Mouse (Mus musculus): ENCODE measurements around the gene Krt18. TPM values are rescaled to one million over a fixed set of nuclear protein-coding genes. Genes with fewer than 3 reads are reported as not detected.

Gene Krt18
- polyA plus RNA-seq, 1 experiment from 2014 or later, result 210 TPM

- H3K27ac ChIP-seq (ENCODE audit: low read depth), result peak overlapping the region; percentile 92
- peaks cover 15% of the 10 kb centered on the region for H3K4me1 ChIP-seq (replicated peaks; ENCODE audit: control insufficient read depth, insufficient read depth, low read length)
- WGBS, result 22% methylated on average over 7 of the region's 7 CpGs
- H3K27me3 ChIP-seq (replicated peaks; ENCODE audit: control insufficient read depth, insufficient read depth, low read length), result no peaks in the 10 kb centered on the region
- no peak for DNase-seq (ENCODE audit: low spot score)
- no peak overlapping the region for H3K9ac ChIP-seq (ENCODE audit: low read length)
- H3K4me2 ChIP-seq (ENCODE audit: low read length), result 0 out of 2 replicates have a peak overlapping the region, but pooled peaks have one; percentile 6
- no peak overlapping the region for H3K4me3 ChIP-seq (ENCODE audit: low read depth, low read length)
- no peaks in the 10 kb centered on the region for H3K36me3 ChIP-seq (ENCODE audit: control insufficient read depth, insufficient read depth, low read length)
- peak; percentile 7; the same call in 1 of the 2 replicates for ATAC-seq (replicated peaks; ENCODE audit: low FRiP score, low TSS enrichment, low read depth)
- no peaks in the 10 kb centered on the region for H3K9me3 ChIP-seq (ENCODE audit: control insufficient read depth, low read length)
Observed at GRCm38 (mm10) chr15:102016787-102017186, 11.2 kb upstream of the Krt18 start.

- ATAC-seq (replicated peaks; ENCODE audit: low FRiP score, low TSS enrichment, low read depth) (no peak; the same call in 1 of the 2 replicates), DNase-seq (ENCODE audit: low spot score) (peak; percentile 77)
- no peaks in the 10 kb centered on the region for H3K9me3 ChIP-seq (ENCODE audit: control insufficient read depth, low read length)
- H3K4me1 ChIP-seq (replicated peaks; ENCODE audit: control insufficient read depth, insufficient read depth, low read length), result peaks cover 15% of the 10 kb centered on the region
- WGBS, result 18% methylated on average over 7 of the region's 7 CpGs
- H3K4me3 ChIP-seq (ENCODE audit: low read depth, low read length), result no peak overlapping the region
- no peak overlapping the region for H3K4me2 ChIP-seq (ENCODE audit: low read length)
- H3K9ac ChIP-seq (ENCODE audit: low read length), result no peak overlapping the region
- peak overlapping the region; percentile 92 for H3K27ac ChIP-seq (ENCODE audit: low read depth)
- H3K27me3 ChIP-seq (replicated peaks; ENCODE audit: control insufficient read depth, insufficient read depth, low read length), result no peaks in the 10 kb centered on the region
- no peaks in the 10 kb centered on the region for H3K36me3 ChIP-seq (ENCODE audit: control insufficient read depth, insufficient read depth, low read length)
Observed at GRCm38 (mm10) chr15:102017918-102018463, 10.0 kb upstream of the Krt18 start.

- no peaks in the 10 kb centered on the region for H3K27me3 ChIP-seq (replicated peaks; ENCODE audit: control insufficient read depth, insufficient read depth, low read length)
- ATAC-seq (replicated peaks; ENCODE audit: low FRiP score, low TSS enrichment, low read depth) (no peak), DNase-seq (ENCODE audit: low spot score) (no peak)
- H3K4me3 ChIP-seq (ENCODE audit: low read depth, low read length), result no peak overlapping the region
- H3K9ac ChIP-seq (ENCODE audit: low read length), result no peak overlapping the region
- WGBS, result 25% methylated on average over 8 of the region's 8 CpGs
- no peaks in the 10 kb centered on the region for H3K9me3 ChIP-seq (ENCODE audit: control insufficient read depth, low read length)
- H3K4me1 ChIP-seq (replicated peaks; ENCODE audit: control insufficient read depth, insufficient read depth, low read length), result peaks cover 28% of the 10 kb centered on the region
- H3K4me2 ChIP-seq (ENCODE audit: low read length), result no peak overlapping the region
- H3K27ac ChIP-seq (ENCODE audit: low read depth), result no peak overlapping the region
- H3K36me3 ChIP-seq (ENCODE audit: control insufficient read depth, insufficient read depth, low read length), result no peaks in the 10 kb centered on the region
Observed at GRCm38 (mm10) chr15:102022481-102022880, 5.5 kb upstream of the Krt18 start.

DNA sequence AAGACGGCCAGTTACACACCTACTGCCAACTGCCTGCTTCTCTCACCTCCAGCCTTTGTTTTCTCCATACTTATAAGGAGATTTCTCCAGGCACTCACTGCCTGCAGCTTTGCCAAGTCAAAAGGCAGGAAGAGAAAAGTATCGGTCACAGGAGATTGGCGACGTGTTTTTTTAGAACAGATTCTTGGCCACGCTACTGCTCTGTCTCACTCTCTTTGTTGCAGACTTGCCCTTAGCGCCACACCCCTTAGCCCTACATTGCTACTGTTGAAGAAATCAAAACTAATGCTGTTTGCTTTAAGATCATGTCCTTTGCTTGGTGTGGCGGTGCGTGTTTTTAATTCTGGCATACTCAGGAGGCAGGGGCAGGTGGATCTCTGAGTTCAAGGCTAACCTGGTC is 4.1 kb upstream of the Krt18 start:
- H3K36me3 ChIP-seq (ENCODE audit: control insufficient read depth, insufficient read depth, low read length), result no peaks in the 10 kb centered on the region
- no peak overlapping the region for H3K9ac ChIP-seq (ENCODE audit: low read length)
- peaks cover 28% of the 10 kb centered on the region for H3K4me1 ChIP-seq (replicated peaks; ENCODE audit: control insufficient read depth, insufficient read depth, low read length)
- no peaks in the 10 kb centered on the region for H3K27me3 ChIP-seq (replicated peaks; ENCODE audit: control insufficient read depth, insufficient read depth, low read length)
- WGBS, result 56% methylated on average over 8 of the region's 8 CpGs
- no peak for DNase-seq (ENCODE audit: low spot score)
- H3K27ac ChIP-seq (ENCODE audit: low read depth), result peak overlapping the region; percentile 79; the same call in 1 of the 2 replicates
- no peaks in the 10 kb centered on the region for H3K9me3 ChIP-seq (ENCODE audit: control insufficient read depth, low read length)
- no peak overlapping the region for H3K4me2 ChIP-seq (ENCODE audit: low read length)
- H3K4me3 ChIP-seq (ENCODE audit: low read depth, low read length), result no peak overlapping the region
- no peak for ATAC-seq (replicated peaks; ENCODE audit: low FRiP score, low TSS enrichment, low read depth)

DNA sequence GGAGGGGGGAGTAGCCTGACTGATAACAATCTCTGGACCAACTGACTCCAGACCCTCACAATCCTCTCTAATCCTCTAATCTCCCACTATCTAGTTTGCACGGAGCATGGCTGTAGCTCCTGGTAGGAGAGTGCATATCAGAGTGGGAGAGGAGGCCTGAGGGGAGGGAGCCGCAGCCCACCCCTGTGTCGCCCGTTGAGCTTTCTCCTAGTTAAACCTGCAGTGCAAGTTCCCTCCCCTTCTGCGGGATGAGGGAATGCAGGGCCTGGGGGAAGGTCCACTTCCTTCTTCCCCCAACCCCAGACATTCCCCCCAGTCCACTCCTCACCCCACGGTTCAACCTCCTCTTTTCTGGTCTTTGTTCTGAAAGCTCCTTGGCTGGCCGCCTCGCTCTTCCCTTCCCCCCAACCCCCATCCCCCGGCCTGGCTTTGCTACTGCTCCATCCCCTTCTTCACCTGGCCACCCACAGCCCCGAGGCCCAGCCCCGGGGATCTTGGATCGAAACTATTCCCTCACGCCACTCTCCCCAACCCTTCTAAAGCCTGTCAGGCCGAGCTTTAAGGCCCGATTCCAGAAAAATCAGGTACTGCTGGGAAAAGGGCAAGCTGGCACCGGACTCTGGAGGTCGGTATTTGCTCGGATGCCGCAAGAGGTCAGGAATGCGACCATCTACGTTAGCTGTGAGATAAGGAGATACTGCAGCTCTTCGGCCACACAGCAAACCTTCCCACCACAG is 2.7 kb upstream of the Krt18 start:
- H3K27ac ChIP-seq (ENCODE audit: low read depth), result peak overlapping the region; percentile 79
- H3K4me3 ChIP-seq (ENCODE audit: low read depth, low read length), result no peak overlapping the region
- peak; percentile 38 for ATAC-seq (replicated peaks; ENCODE audit: low FRiP score, low TSS enrichment, low read depth)
- H3K9me3 ChIP-seq (ENCODE audit: control insufficient read depth, low read length), result no peaks in the 10 kb centered on the region
- peak; percentile 78 for DNase-seq (ENCODE audit: low spot score)
- H3K4me2 ChIP-seq (ENCODE audit: low read length), result peak overlapping the region; percentile 40
- peak overlapping the region; percentile 18; the same call in 1 of the 2 replicates for H3K9ac ChIP-seq (ENCODE audit: low read length)
- H3K36me3 ChIP-seq (ENCODE audit: control insufficient read depth, insufficient read depth, low read length), result no peaks in the 10 kb centered on the region
- WGBS, result 10% methylated on average over 22 of the region's 22 CpGs
- peaks cover 28% of the 10 kb centered on the region for H3K4me1 ChIP-seq (replicated peaks; ENCODE audit: control insufficient read depth, insufficient read depth, low read length)
- H3K27me3 ChIP-seq (replicated peaks; ENCODE audit: control insufficient read depth, insufficient read depth, low read length), result no peaks in the 10 kb centered on the region

DNA sequence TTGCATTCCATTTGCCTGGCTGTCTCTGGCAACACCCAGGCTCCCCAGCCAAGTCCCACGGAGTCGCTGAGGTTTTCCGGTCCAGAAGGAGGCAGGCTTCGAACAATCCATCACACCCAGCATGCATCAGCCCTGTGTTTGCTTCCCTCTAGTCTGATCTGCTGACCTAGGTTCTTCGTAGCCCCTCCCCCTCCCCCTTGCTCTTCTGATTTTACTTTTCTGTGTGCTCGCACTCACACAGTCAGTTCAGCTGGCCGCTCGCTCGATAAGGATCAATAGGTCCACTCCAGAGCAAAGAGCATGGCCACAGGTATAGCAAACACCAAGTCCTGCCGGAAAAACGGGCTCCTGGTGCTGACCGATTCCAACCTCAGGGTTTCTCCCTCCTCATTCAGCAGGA is 1.6 kb upstream of the Krt18 start:
- Histone ChIP-seq H3K4me2 (ENCODE audit: low read length) (peak overlapping the region; percentile 18; the same call in 1 of the 2 replicates), H3K4me3 (ENCODE audit: low read depth, low read length) (no peak overlapping the region), H3K9ac (ENCODE audit: low read length) (no peak overlapping the region), H3K4me1 (replicated peaks; ENCODE audit: control insufficient read depth, insufficient read depth, low read length) (peaks cover 28% of the 10 kb centered on the region), H3K27ac (ENCODE audit: low read depth) (no peak overlapping the region), H3K36me3 (ENCODE audit: control insufficient read depth, insufficient read depth, low read length) (no peaks in the 10 kb centered on the region), H3K27me3 (replicated peaks; ENCODE audit: control insufficient read depth, insufficient read depth, low read length) (no peaks in the 10 kb centered on the region), H3K9me3 (ENCODE audit: control insufficient read depth, low read length) (no peaks in the 10 kb centered on the region)
- DNase-seq (ENCODE audit: low spot score) (no peak), ATAC-seq (replicated peaks; ENCODE audit: low FRiP score, low TSS enrichment, low read depth) (no peak)
- 13% methylated on average over 12 of the region's 12 CpGs for WGBS

DNA sequence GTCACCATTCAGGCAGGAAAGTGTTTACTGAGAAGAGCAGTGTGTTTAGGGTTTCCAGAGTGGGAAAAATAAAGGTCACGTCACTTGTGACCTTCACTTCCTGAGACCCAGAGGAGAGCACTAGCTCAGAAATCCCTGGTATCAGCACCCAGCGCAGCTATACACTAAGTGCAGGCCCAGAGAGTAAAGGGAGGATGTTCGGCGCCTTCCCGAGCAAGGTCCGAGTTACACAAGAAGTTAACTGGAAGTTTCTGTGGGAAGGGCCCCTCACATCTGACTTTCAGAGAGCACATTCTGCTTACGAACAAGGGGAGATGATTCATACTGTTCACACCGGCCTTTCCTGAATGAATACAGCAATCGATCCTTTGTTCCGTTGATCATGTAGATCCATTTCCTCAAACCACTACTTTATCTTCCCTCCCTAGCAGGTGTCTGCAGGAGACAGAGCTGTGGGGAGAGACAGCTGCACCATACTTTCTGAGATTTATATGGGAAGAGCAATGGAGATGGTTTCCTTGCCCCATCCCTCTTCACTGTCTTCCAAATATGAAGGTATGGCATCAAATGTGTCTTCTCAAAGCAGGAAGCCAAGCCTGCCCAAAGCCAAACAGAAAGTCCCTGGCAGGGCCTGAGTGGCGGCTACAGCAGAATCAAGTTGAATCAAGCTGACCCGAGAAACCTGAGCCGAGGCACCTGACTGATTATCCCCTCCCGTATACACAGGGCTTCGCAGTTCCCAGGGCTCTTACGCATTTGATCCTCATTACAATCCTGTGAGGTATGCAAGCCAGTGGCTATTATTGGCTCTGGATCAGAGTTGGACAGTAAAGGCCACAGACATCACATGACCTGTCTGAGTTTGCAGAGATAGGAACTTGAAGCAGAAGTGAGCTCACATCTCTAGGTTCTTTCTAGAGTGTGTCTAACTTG is 6.4 kb downstream of the Krt18 start:
- no peak for ATAC-seq (replicated peaks; ENCODE audit: low FRiP score, low TSS enrichment, low read depth)
- WGBS, result 57% methylated on average over 16 of the region's 16 CpGs
- no peak overlapping the region for H3K4me2 ChIP-seq (ENCODE audit: low read length)
- H3K36me3 ChIP-seq (ENCODE audit: control insufficient read depth, insufficient read depth, low read length), result 0 out of 2 replicates have a peak, but pooled peaks cover 3% of the 10 kb centered on the region
- no peak overlapping the region for H3K4me3 ChIP-seq (ENCODE audit: low read depth, low read length)
- no peaks in the 10 kb centered on the region for H3K9me3 ChIP-seq (ENCODE audit: control insufficient read depth, low read length)
- no peaks in the 10 kb centered on the region for H3K27me3 ChIP-seq (replicated peaks; ENCODE audit: control insufficient read depth, insufficient read depth, low read length)
- no peak overlapping the region for H3K9ac ChIP-seq (ENCODE audit: low read length)
- no peak for DNase-seq (ENCODE audit: low spot score)
- H3K27ac ChIP-seq (ENCODE audit: low read depth), result no peak overlapping the region
- no peaks in the 10 kb centered on the region for H3K4me1 ChIP-seq (replicated peaks; ENCODE audit: control insufficient read depth, insufficient read depth, low read length)

DNA sequence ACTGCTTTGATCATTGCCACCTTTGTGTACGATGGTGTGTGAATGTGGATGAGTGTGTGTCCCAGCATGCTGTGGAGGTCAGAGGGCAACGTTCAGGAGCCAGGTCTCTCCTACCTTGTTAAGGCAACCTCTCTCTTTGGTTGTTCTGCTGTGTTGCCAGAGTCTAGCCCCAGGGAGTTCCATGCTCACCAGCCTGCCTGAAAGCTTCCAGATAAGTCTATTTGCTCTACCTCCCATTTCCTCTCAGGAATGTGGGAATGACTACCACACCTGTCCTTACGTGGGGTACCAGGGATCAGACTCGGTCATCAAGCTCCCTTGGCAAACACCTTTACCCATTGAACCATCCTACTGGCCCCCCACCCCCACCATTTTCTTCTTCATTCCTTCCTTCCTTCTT is 12.3 kb downstream of the Krt18 start:
- ATAC-seq (replicated peaks; ENCODE audit: low FRiP score, low TSS enrichment, low read depth) (no peak), DNase-seq (ENCODE audit: low spot score) (no peak)
- no peak overlapping the region for H3K27ac ChIP-seq (ENCODE audit: low read depth)

More for the DNA sequence above, 12.3 kb downstream of the Krt18 start:
- no peak overlapping the region for H3K9ac ChIP-seq (ENCODE audit: low read length)
- H3K4me2 ChIP-seq (ENCODE audit: low read length), result no peak overlapping the region
- H3K4me1 ChIP-seq (replicated peaks; ENCODE audit: control insufficient read depth, insufficient read depth, low read length), result no peaks in the 10 kb centered on the region
- no peaks in the 10 kb centered on the region for H3K27me3 ChIP-seq (replicated peaks; ENCODE audit: control insufficient read depth, insufficient read depth, low read length)
- no peaks in the 10 kb centered on the region for H3K9me3 ChIP-seq (ENCODE audit: control insufficient read depth, low read length)
- no peak overlapping the region for H3K4me3 ChIP-seq (ENCODE audit: low read depth, low read length)
- no peaks in the 10 kb centered on the region for H3K36me3 ChIP-seq (ENCODE audit: control insufficient read depth, insufficient read depth, low read length)
- WGBS, result 70% methylated on average over 4 of the region's 4 CpGs
